Mouse (Mus musculus) kidney, adult 2 months (tissue): ENCODE results near the gene Rps6ka1.

Experiments
- CTCF ChIP-seq: fragments of 200-500 bp; conservative IDR thresholded peaks from 2 replicates; pipeline ENCODE4 v1.5.1; 2011; ENCODE audit warnings: low read depth, mild to moderate bottlenecking, control low read depth, low read length, moderate library complexity, mixed read lengths; ENCODE audit not compliant: insufficient read depth, insufficient read length
- POLR2A ChIP-seq: fragments of 200-500 bp; IDR thresholded peaks from one replicate; pipeline ENCODE4 v1.6.1; 2011; ENCODE audit warnings: low read depth, low read length, control low read depth

GRCm38 (mm10) chr4:133903372-133903771, 15.8 kb upstream of the Rps6ka1 start:
- TF ChIP-seq CTCF (no peak), POLR2A (no peak)
